Comparison of ENCODE assay signal across 1 mouse cellular context in the genomic region with DNA sequence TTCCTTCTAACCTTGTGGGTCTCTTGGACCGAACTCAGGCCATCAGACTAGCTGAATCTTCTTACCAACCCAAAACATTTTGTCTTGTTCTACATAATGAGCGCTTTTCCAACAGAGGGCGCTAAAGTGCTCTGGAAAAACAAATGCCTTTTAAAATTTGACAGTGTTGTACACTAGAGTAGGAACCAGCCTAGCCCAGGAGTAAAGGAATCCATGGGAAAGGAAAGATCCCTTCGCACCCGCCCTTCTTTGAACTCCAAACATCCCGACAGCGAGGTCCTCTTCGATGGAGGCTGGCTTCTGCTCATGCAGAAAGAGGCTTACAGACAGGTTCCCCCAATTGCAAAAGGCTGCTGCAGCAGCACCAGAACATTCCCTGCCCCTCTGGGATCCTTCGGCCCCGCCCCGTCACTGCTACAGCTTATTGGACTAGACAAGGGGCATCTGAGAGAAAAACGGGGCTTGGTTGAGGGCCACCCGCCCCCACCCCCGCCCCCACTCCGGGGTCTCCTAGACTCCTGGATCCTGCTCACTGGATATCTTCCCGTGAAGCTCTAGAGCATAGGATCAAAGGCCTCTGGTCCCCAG.
TF ChIP-seq lines count a peak whose summit lies in the region.

No protein-coding gene starts in this region.

TF ChIP-seq in MEL, 35 proteins besides CTCF, POLR2A, EP300 and RAD21 (continued from another document):
- TF ChIP-seq UBTF (IDR thresholded peaks at IDR 0.05; ENCODE audit: borderline replicate concordance, insufficient read depth, low read depth, low read length): no peak
- peak; percentile 89 for TF ChIP-seq ZC3H11A (IDR thresholded peaks at IDR 0.05; ENCODE audit: low read depth, low read length)
- TF ChIP-seq CHD2 (IDR thresholded peaks at IDR 0.05; ENCODE audit: low read length): no peak
- TF ChIP-seq MYC (IDR thresholded peaks at IDR 0.05; ENCODE audit: low read depth, low read length): 0 out of 2 replicates have a peak, but pooled peaks have one; percentile 51
- TF ChIP-seq TCF12 (IDR thresholded peaks at IDR 0.05; ENCODE audit: low read depth, low read length): no peak
- no peak for TF ChIP-seq ETS1 (IDR thresholded peaks at IDR 0.05; ENCODE audit: low read depth, low read length)
- peak; percentile 70; the same call in 1 of the 2 replicates for TF ChIP-seq MXI1 (IDR thresholded peaks at IDR 0.05; ENCODE audit: low read depth, low read length)
- 0 out of 2 replicates have a peak, but pooled peaks have one; percentile 43 for TF ChIP-seq HCFC1 (IDR thresholded peaks at IDR 0.05; ENCODE audit: low read depth, low read length)
- no peak for TF ChIP-seq MAX (IDR thresholded peaks at IDR 0.05; ENCODE audit: low read length)
- no peak for TF ChIP-seq CHD1 (IDR thresholded peaks at IDR 0.05; ENCODE audit: low read depth, low read length)
- no peak for TF ChIP-seq ZKSCAN1 (IDR thresholded peaks at IDR 0.05; ENCODE audit: low read depth, low read length)
- TF ChIP-seq NELFE (IDR thresholded peaks at IDR 0.05; ENCODE audit: low read depth, low read length): no peak
- TF ChIP-seq ZMIZ1 (IDR thresholded peaks at IDR 0.05; ENCODE audit: low read depth, low read length): no peak
- no peak for TF ChIP-seq MEF2A (IDR thresholded peaks at IDR 0.05; ENCODE audit: extremely low read depth, insufficient replicate concordance, low read depth, low read length, poor library complexity, severe bottlenecking)
- TF ChIP-seq SMC3 (IDR thresholded peaks at IDR 0.05; ENCODE audit: low read depth, low read length): peak; percentile 84
- TF ChIP-seq KAT2A (conservative IDR thresholded peaks at IDR 0.05; ENCODE audit: low read depth, low read length): no peak
- TF ChIP-seq E2F4 (IDR thresholded peaks at IDR 0.05; ENCODE audit: borderline replicate concordance, low read depth, low read length): no peak
- no peak for TF ChIP-seq USF2 (IDR thresholded peaks at IDR 0.05; ENCODE audit: borderline replicate concordance in 1 of 2, insufficient read depth in 1 of 2, low read depth in 1 of 2, low read length in 2 of 2)
- TF ChIP-seq USF1 (IDR thresholded peaks at IDR 0.05; ENCODE audit: low read depth, low read length): no peak
